Mouse (Mus musculus) cerebellum, adult 11 months (tissue): ENCODE results near the gene Aqp9.

Experiments
- DNase-seq: peaks from one replicate; pipeline ENCODE4 v3.0.0; 2022

The Aqp9 gene

DNA sequence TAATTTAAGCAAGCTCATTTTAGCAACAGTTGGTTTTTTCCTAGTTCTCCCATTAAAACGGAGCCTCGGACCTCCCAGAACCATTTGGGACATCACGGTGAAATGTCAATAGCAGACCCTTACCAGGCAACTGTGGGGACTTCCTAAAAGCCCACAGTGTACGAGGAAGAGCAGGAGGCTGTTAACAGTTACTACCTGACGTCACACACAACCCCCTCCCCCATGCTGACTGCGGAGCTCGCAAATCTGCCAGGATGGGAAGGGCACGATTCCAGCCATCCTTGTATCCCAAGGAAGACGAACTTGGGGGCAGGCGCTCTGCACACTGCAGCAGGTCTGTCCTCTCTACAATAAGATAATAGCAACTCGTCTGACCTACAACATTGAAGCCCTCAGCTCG is at the start of gene Aqp9:
TSS of gene Aqp9 (minus strand) at position 172 of the 400 bp plus-strand sequence.
- DNase-seq: no peak

DNA sequence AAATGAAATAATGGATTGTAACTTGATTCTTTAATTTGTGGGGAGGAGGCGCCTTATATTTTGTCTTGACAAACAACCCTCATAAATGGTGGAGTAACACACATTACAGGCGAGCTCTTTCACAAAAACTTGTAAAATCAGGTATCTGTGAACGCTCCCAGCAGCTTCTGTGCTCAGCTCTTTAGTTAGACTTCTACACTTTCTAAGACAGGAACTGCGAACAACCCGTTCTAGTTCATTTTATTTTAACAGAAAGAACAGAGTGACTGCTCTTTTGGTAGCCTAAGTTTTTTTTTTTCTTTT is 49.3 kb upstream of the Aqp9 start:
- no peak for DNase-seq

DNA sequence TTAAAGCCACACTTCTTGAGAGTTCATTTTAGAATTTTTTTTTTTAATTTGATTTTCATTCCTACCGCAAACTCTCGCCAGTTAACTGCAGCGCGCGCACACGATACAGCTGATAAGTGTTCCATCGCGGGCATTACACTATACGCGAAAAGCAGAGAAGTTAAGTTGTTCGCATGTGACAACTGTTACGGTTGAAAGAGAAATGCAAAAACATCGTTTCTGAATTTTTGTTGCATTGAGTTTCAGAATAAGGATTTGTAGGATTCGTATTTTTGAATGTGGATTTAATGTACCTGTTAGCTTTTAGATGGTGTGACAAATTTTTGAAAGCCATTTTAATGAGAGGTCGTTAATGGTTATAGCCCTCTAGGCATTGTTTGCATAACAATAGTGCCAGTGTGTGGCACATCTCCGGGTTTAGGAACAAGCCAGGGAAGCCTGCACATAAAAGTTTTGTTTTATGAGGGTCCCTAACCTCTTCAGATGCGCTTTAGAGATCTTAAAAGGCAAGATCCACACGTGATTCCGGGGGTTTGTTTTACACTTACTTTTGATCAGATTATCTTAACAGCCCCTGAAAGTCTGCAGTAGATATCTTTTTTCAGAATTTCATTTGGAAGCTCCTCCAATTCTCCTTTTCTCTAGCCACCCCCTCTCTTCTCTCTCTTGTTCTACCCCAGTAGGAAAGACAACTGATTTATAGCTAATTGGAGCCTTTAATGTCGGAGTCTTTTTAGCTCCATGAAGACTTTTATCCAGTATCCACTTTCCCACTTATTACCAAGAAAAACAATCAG is 48.7 kb upstream of the Aqp9 start:
- no peak for DNase-seq

DNA sequence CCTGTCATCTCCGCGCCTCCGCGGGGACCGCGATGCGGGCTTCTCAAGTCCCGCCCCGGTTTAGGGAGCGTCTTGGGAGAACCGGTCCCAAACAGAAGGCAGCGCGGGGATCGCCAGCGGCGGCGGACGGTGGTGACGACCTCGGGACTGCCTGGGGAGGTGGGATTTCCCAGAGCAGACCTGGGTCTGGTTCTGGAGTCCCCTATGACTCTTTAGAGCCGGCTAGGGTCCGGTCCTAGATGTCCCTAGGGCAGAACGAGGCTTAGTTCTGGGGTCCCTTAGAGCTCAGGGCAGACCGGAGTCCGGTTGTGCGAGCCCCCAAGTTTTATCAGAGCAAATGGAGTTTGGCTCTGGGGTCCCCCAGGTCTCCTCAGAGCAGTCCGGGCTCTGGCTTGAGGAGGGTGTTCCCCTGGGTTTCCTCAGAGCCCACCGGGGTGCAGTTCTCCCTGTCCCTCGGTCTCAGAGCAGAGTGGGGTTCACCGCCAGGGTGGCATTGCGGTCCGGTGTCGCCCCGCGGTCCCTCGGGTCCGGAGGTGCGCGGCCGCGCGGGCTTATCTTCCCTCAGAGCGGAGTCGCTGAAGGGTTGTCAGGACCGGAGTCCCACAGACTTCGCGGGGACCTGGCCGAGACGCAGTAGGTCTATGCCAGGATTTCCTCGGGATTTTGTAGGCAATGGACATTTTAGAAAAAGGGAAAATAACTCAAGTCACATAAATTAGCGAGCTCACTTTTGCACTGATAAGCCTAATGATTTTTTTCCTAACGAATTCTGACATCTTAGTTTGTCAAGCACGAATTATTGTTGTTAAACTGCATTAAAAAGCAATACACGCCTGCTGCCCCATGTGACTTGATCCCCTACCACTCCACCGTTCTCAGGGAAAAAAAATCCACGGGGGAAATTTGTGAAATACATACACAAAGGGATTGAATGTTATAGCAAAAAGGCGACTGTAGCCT is 47.8 kb upstream of the Aqp9 start:
- DNase-seq: no peak

DNA sequence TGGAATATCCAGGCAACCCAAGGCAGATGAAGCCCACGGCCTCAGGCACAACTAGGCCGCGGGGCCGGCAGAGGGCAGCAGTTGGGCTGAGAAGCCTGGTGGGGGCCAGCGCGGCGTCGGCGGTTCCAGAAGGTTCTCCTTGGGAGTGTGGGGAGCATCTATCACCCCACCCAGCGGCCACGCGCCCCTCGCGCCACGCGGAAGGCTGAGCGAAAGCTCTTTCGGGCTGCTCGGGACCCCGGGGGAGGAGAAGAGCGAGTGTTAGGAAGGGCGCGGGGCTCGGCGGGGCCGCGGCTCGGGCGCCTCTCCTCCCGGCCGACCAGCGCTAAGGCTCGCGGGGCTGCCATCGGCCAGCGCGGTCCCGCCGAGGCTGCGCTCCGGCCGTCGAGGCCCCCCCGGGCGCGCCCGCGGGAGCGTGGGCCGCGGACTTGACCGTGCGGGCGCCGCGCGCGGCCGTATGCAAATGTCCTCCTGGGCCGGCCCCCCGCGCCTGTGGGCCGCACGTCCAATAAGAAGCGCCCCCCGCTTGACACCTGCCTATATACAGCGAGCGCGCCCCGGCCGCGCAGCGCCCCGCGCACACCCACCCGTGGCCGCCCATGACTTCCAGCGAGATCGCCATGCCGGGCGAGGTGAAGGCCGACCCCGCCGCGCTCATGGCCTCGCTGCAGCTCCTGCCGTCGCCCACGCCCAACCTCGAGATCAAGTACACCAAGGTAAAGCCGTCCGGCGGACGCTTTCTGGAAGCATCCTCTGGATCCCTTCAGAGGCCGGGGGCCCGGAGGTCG is 47.0 kb upstream of the Aqp9 start, which contains the start of gene Aldh1a2:
TSS of gene Aldh1a2 (plus strand) at position 542 of the 788 bp plus-strand sequence.
- DNase-seq: no peak

DNA sequence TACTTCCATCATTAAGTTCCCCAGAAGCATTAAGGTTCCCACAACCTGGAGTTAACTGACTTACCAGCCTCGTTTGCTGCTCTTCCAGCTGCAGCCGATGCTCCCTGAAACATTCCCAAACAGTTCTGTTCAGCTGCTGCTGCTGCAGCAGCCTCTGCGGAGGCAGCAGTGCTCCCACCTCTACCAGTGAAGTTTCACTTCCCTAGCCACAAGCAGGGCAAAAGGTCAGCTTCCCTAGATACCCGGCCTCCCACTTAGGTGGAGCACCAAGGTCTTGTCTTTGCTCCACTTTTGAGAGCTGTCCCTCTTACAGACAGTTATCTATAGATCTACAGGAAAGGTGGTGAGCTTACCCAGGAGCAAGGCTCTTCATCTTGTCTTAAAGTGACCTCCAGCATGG is 45.2 kb upstream of the Aqp9 start:
- DNase-seq: no peak

DNA sequence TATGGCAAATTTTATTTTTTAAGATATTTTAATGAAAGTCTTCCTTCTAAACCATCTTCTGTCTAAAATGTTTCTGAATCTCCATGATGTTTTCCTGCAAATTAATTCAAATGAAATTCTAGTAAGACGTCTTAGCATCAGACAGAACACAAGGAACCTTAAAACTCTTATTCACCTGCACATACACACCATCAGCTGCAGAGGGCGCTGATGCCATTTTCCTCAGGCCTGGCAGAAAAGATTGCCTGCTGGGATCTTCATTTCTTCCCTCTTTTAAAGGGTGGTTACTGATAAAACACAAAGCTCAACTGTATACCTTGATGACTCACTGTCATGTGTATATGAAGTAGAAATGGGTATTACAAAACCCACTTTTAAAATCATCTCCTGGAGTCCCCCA is 42.4 kb upstream of the Aqp9 start:
- no peak for DNase-seq

DNA sequence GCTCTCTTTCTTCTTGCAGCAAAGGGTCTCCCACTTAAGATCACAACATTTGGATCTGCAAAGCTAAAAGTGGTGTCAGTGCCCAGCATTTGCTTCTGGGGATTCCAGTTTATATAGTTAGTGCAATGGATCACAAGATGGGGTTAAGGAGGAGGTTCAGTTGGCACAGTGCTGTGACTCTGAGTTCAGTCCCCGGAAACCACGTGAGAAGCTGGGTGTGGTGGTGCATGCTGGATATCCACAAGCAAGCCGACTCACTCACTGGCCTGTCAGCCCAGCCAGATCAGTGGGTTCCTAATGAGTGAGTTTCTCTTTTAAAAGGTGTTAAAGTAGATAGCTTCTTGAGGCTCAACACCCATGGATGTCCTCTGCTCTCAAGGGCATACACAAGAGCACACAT is 40.8 kb upstream of the Aqp9 start:
- DNase-seq: no peak

DNA sequence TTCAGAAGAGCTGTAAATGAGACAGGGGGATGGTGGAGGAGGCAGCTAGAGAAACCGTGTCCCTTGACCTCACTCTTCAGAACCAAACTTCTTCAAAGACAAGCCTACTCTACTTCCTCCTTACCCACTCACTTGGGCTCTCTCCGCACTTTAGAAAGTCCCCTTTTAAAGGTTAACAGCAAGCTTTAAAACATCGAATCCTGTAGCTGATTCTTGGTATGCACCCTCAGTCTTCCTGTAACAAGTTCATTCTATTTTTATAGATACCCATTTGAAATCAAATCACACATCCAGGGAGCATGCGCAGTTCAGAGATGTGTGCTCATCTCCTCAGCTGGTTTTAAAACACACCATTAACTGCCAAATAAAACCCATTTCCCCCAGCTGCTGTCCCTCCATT is 33.8 kb upstream of the Aqp9 start:
- no peak for DNase-seq

DNA sequence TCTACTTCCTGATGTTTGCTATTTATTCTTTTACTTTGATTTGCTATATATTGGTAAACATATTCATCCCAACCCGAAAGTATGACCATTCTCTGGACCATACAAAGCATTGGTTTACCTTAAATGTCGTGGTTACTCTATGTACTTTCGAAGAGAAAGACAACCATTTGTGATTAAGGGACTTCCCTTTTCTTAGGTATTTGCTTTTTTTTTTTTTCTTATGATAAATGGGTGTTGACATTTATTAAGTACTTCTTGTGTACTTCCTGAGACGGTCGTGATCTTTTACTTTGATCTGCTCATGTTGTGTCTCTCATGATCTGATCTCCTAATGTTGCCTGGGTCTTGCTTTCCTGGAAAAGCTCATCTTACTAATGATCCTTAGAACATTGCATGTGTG is 30.3 kb upstream of the Aqp9 start:
- no peak for DNase-seq

DNA sequence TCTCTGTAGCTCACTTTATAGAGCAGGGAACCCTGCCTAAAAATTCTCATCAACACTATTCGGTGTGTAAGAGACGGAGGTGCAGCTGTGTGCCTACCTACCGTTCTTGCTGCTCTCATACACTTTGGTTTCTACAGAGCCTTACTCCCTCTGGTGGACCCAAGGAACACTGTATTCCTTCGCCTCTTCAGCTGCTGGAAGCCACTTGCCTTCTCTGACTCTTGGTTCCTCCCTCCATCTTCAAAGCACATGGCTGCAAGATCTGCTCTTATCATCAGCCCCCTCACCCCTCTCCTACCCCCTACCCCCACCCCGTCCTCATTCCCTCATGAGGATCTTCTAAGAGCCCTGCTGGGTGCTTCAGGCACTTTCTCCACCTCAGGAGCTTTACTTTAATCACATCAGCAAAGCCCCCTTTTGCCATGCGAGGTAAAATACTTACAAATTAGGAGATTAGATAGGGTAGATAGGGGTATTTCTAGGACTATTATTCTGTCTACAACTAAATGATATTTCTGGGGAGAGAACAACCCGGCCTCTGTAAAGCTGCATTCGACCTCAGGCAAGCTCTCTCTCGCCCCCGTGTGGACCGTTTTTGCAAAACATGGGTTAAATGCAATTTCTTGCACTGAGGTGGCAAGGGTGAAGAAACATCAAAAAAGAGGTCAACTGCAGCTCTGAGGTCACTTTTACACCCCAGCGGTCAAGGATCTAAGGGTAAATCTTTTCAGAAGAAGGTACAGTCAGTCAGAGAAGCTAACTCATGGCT is 20.3 kb upstream of the Aqp9 start:
- peak; percentile 22 for DNase-seq

DNA sequence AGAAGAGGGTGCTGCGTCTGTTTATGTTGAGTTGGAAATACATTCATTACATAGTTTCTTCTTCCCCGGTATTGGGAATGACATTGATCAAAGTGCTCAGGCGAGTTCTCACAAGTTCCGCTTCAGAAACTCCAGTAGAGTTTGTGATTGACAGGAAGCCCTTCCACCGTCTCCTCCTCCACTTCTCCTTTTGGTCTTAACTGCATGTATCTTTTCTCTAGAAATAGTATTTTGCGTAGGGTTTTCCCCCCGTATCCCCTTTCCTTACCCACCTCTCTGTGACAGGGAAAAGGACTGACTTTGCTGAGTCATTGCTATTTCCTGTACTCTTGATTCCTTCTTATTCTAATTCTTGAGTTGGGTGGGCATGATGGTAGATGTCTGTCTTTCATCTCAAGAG is 18.9 kb upstream of the Aqp9 start:
- no peak for DNase-seq

DNA sequence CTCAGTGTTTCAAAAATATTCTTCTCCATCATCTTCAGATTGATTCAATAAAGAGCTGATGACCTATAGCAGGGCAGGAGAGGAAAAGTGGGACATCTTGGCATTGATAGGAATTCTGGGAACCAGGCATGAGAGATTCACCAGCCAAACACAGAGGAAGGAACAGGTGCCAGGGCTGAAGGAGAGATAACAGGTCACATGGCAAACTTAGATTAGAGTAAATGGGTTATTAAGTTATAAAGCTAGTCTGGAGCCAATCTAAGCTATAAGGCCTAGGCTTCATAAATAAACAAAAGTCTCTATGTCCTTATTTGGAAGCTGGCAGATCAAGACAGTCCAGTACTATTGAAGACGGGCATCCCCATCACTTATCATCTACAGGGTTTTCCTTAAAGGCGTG is 17.3 kb upstream of the Aqp9 start:
- DNase-seq: no peak

DNA sequence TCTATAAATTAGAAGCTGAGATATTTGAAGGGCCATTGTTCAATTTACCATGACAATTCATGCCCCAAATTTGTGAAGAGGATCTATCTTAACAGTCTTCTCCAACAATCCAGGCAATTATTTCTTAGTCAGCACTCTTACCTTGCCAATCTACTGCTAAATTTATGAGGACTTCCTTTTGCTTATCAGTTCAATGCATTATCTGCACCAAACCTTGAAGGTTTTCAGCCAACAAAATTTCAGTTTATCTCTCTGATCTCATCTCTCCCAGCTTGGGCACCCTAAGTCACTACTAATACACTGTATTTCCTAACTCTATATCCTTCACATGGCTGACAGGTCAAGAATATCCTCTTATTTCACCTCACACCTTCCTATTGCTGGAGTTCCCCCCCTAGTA is 16.8 kb upstream of the Aqp9 start:
- DNase-seq: no peak

DNA sequence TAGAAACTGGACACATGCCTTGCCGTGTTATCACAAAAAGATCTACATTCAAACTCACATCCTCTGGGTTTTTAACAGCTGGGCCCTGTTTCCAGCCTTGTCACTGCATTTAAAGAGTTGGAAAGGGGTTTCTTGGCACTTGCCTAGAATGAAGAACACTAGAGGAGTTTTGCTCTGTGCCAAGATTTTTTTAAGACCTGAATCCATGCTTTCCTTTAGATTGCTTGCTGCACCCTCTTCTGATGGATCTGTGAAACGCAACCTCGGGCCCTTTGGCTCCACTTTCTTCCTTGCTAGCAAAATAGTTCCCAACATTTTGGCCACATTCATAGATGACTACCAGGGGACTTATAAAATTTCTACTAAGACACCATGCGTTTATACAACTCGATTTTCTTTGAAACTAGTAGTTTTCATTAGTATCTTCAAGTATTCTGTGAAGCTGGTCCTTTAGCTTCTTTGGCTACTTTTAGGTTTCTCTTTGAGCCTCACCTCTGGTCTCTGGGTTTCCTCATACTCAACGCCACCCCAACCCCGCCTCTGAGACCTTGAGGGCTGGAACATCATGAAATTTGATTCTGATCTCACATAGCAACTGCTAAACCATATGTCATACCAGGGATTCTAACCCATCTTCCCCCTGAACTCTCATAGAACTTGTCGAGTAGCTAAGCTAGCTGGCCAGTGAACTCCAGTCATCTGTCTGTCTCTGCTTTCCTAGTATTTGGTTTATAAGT is 11.7 kb upstream of the Aqp9 start:
- no peak for DNase-seq

DNA sequence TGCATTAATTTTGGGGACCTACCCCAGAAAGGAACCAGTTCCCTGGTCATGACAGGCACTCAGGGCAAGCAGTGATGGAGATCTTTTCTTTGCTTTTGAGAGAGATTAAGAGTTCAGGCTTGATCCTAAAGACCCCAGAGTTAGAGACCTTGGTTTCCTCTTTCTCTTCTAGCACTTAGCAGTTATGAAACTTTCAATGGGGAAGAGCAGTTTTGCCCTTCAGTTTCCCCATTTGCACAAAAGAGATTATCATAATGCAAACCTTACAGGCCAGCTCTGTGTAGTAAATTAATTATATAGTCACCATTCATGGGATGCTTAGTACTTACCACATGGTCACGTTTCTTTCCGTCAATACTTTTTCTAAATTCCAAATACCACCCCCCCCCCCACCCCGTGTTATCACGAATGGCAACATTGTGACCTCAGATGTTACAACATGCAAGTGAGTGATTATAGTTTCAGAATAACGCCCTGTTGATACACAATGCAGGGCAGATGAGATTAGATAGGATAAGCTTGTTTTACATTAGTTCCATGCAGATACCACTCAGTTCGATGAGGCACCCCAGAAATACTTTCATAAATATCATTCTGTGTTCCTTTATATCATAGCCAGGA is 10.9 kb upstream of the Aqp9 start:
- DNase-seq: no peak

DNA sequence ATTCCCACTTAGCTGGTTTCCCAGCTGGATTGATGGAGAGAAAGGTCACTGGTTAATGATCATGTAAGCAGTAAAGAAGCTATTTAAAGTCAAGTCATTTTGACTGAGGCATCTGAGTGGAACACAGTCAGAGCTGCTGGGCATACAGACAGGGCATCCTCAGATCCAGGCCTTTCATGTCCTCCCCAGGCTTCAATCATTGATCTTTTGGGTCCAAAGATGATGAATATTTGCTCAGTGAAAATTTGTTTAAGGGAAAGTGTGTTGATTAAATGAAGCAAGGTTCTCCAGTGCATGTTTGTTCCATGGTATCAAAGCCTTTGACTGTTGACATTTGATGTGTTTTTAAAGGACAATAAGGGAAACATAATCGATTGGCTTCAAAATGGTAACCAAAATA is 7.2 kb upstream of the Aqp9 start:
- no peak for DNase-seq

DNA sequence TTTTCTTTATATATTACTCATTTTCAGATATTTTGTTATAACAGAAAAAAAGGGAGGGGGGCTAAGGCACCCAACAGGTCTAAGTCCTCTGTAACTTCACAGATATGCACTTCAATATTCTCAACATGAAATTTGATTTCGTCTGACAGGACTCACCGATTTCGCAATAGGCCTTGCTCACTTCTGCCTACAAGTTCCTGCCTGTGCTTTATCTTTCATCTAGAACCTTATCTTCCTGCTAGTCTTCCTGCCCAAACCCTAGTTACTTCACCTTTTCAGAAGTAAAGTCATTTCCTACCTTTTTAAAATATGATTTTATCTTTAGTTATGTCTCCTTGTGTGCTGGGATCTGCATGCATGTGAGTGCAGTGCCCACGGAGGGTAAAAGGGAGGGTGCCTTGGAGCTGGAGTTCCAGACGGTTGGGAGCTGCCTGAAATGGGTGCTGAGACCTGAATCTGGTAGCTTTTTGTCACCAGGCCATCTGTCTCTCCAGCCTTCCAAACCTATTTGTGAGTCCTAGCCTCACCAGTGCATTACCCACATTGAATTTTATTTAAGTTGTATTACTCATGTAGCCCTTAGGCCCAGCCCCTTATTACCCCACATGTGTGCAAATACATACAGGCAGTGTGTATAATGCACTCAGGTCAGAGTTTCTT is 6.0 kb upstream of the Aqp9 start:
- DNase-seq: no peak

DNA sequence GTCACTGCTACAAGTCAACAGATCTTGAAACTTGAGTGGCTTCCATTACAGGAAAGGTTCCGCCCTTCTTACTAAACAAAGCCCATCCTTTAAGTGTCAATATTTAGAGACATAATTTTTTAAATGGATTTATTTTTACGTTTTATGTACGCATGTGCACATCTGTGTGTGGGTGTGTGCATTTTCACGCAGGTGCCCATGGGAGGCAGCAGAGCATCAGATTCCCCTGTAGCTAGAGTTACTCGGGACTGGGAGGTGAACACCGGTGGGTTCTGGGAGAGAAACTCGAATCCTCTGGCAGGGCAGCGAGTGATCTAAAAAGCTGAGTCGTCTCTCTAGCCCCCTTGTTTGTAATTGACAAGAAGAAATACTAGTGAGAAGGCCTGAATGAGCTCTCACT is 5.1 kb upstream of the Aqp9 start:
- no peak for DNase-seq

DNA sequence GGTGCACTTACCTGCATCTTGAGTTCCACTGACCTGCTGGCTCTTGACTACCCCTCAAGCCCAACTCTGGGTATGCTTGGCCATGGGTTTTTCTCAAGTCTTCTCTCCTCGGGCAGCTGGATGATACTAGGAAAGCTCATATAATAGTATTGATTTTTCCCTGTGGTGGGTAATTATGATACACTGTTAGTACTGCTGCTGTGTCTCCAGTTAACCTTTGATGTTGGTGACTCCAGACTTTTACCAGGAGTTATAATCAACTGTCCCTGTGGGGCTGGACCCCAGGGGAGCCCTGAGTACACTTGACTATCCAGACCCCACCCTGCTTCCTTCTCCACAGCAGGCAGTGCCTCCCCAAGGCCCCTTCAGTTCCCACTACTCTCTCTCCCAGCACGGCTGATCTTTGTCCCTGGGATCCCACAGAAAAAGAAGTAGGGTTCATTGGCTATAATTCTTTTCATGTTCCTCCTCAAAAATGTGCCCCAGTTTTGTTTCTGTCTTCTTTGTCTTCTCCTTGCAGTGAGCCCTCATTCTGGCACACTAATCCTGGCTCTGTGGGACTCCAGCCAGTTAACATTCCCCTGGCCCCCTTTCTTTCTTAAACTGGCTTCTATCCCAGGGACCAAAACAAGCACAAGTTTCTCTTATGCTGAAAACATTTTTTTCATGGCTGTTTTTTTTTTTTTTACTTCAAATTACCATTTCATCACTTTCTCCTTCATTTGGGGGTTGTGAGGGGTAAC is 838 bp downstream of the Aqp9 start:
- no peak for DNase-seq
